Mouse (Mus musculus): ENCODE results near the gene Sae1. TPM values are rescaled to one million over a fixed set of nuclear protein-coding genes. Genes with fewer than 3 reads are reported as not detected.

The Sae1 gene
- polyA plus RNA-seq, 1 experiment from 2014 or later: 240 TPM

- H3K27me3 ChIP-seq (ENCODE audit: control insufficient read depth, insufficient read depth, low read length): no peaks in the 10 kb centered on the region
- H3K4me3 ChIP-seq (replicated peaks; ENCODE audit: low read depth, low read length): no peak overlapping the region
- no peaks in the 10 kb centered on the region for H3K9me3 ChIP-seq (ENCODE audit: control insufficient read depth, low read length)
- no peak overlapping the region for H3K9ac ChIP-seq (replicated peaks; ENCODE audit: low read length)
- H3K36me3 ChIP-seq (ENCODE audit: control insufficient read depth, insufficient read depth, low read length): peaks cover 73% of the 10 kb centered on the region
- H3K4me2 ChIP-seq (ENCODE audit: low read length): no peak overlapping the region
- H3K4me1 ChIP-seq (ENCODE audit: control insufficient read depth, insufficient read depth, low read length): 0 out of 2 replicates have a peak, but pooled peaks cover 4% of the 10 kb centered on the region
- 92% methylated on average over 5 of the region's 5 CpGs for WGBS
- no peak for ATAC-seq (ENCODE audit: low FRiP score, low TSS enrichment)
- DNase-seq: no peak
- no peak overlapping the region for H3K27ac ChIP-seq (replicated peaks; ENCODE audit: low read depth, low read length)
Observed at GRCm38 (mm10) chr7:16418713-16419112, 31.1 kb upstream of the Sae1 start.

- Histone ChIP-seq H3K9me3 (ENCODE audit: control insufficient read depth, low read length) (no peaks in the 10 kb centered on the region), H3K4me2 (ENCODE audit: low read length) (no peak overlapping the region), H3K4me1 (ENCODE audit: control insufficient read depth, insufficient read depth, low read length) (peaks cover 13% of the 10 kb centered on the region; the same call in 1 of the 2 replicates), H3K36me3 (ENCODE audit: control insufficient read depth, insufficient read depth, low read length) (peaks cover 60% of the 10 kb centered on the region), H3K4me3 (replicated peaks; ENCODE audit: low read depth, low read length) (no peak overlapping the region), H3K27me3 (ENCODE audit: control insufficient read depth, insufficient read depth, low read length) (no peaks in the 10 kb centered on the region), H3K27ac (replicated peaks; ENCODE audit: low read depth, low read length) (no peak overlapping the region), H3K9ac (replicated peaks; ENCODE audit: low read length) (no peak overlapping the region)
- 96% methylated on average over 10 of the region's 10 CpGs for WGBS
- no peak for DNase-seq
- ATAC-seq (ENCODE audit: low FRiP score, low TSS enrichment): no peak
Observed at GRCm38 (mm10) chr7:16417141-16417771, 29.6 kb upstream of the Sae1 start.

- H3K4me1 ChIP-seq (ENCODE audit: control insufficient read depth, insufficient read depth, low read length): peaks cover 16% of the 10 kb centered on the region; the same call in 1 of the 2 replicates
- no peak overlapping the region for H3K9ac ChIP-seq (replicated peaks; ENCODE audit: low read length)
- H3K4me2 ChIP-seq (ENCODE audit: low read length): no peak overlapping the region
- peaks cover 50% of the 10 kb centered on the region for H3K36me3 ChIP-seq (ENCODE audit: control insufficient read depth, insufficient read depth, low read length)
- H3K4me3 ChIP-seq (replicated peaks; ENCODE audit: low read depth, low read length): no peak overlapping the region
- no peak overlapping the region for H3K27ac ChIP-seq (replicated peaks; ENCODE audit: low read depth, low read length)
- DNase-seq (no peak), ATAC-seq (ENCODE audit: low FRiP score, low TSS enrichment) (no peak)
- H3K27me3 ChIP-seq (ENCODE audit: control insufficient read depth, insufficient read depth, low read length): no peaks in the 10 kb centered on the region
- WGBS: 92% methylated on average over 3 of the region's 3 CpGs
- H3K9me3 ChIP-seq (ENCODE audit: control insufficient read depth, low read length): no peaks in the 10 kb centered on the region
Observed at GRCm38 (mm10) chr7:16415426-16415825, 27.8 kb upstream of the Sae1 start.

- Histone ChIP-seq H3K36me3 (ENCODE audit: control insufficient read depth, insufficient read depth, low read length) (peaks cover 26% of the 10 kb centered on the region), H3K4me3 (replicated peaks; ENCODE audit: low read depth, low read length) (no peak overlapping the region), H3K9me3 (ENCODE audit: control insufficient read depth, low read length) (no peaks in the 10 kb centered on the region), H3K9ac (replicated peaks; ENCODE audit: low read length) (no peak overlapping the region), H3K27ac (replicated peaks; ENCODE audit: low read depth, low read length) (peak overlapping the region; percentile 32; the same call in 1 of the 2 replicates), H3K4me2 (ENCODE audit: low read length) (no peak overlapping the region), H3K27me3 (ENCODE audit: control insufficient read depth, insufficient read depth, low read length) (no peaks in the 10 kb centered on the region), H3K4me1 (ENCODE audit: control insufficient read depth, insufficient read depth, low read length) (peaks cover 16% of the 10 kb centered on the region; the same call in 1 of the 2 replicates)
- peak; percentile 35 for DNase-seq
- ATAC-seq (ENCODE audit: low FRiP score, low TSS enrichment): no peak
- WGBS: 15% methylated on average over 2 of the region's 2 CpGs
Observed at GRCm38 (mm10) chr7:16412930-16413329, 25.3 kb upstream of the Sae1 start.

GRCm38 (mm10) chr7:16412220-16412896 is 24.8 kb upstream of the Sae1 start:
- Histone ChIP-seq H3K27ac (replicated peaks; ENCODE audit: low read depth, low read length) (0 out of 2 replicates have a peak overlapping the region, but pooled peaks have one; percentile 32), H3K9me3 (ENCODE audit: control insufficient read depth, low read length) (no peaks in the 10 kb centered on the region), H3K4me2 (ENCODE audit: low read length) (no peak overlapping the region), H3K4me1 (ENCODE audit: control insufficient read depth, insufficient read depth, low read length) (peaks cover 16% of the 10 kb centered on the region; the same call in 1 of the 2 replicates), H3K4me3 (replicated peaks; ENCODE audit: low read depth, low read length) (no peak overlapping the region), H3K9ac (replicated peaks; ENCODE audit: low read length) (no peak overlapping the region), H3K27me3 (ENCODE audit: control insufficient read depth, insufficient read depth, low read length) (no peaks in the 10 kb centered on the region), H3K36me3 (ENCODE audit: control insufficient read depth, insufficient read depth, low read length) (peaks cover 20% of the 10 kb centered on the region)
- 80% methylated on average over 8 of the region's 8 CpGs for WGBS
- no peak for ATAC-seq (ENCODE audit: low FRiP score, low TSS enrichment)
- no peak for DNase-seq

- ATAC-seq (ENCODE audit: low FRiP score, low TSS enrichment) (no peak), DNase-seq (no peak)
- no peaks in the 10 kb centered on the region for H3K9me3 ChIP-seq (ENCODE audit: control insufficient read depth, low read length)
- H3K9ac ChIP-seq (replicated peaks; ENCODE audit: low read length): no peak overlapping the region
- H3K36me3 ChIP-seq (ENCODE audit: control insufficient read depth, insufficient read depth, low read length): peaks cover 9% of the 10 kb centered on the region; the same call in 1 of the 2 replicates
- no peak overlapping the region for H3K4me3 ChIP-seq (replicated peaks; ENCODE audit: low read depth, low read length)
- 94% methylated on average over 5 of the region's 5 CpGs for WGBS
- H3K4me1 ChIP-seq (ENCODE audit: control insufficient read depth, insufficient read depth, low read length): peaks cover 19% of the 10 kb centered on the region; the same call in 1 of the 2 replicates
- no peak overlapping the region for H3K27ac ChIP-seq (replicated peaks; ENCODE audit: low read depth, low read length)
- H3K4me2 ChIP-seq (ENCODE audit: low read length): no peak overlapping the region
- no peaks in the 10 kb centered on the region for H3K27me3 ChIP-seq (ENCODE audit: control insufficient read depth, insufficient read depth, low read length)
Observed at GRCm38 (mm10) chr7:16411100-16411499, 23.5 kb upstream of the Sae1 start.

GRCm38 (mm10) chr7:16406978-16407377 is 19.4 kb upstream of the Sae1 start:
- Histone ChIP-seq H3K9ac (replicated peaks; ENCODE audit: low read length) (no peak overlapping the region), H3K4me1 (ENCODE audit: control insufficient read depth, insufficient read depth, low read length) (peaks cover 32% of the 10 kb centered on the region), H3K4me3 (replicated peaks; ENCODE audit: low read depth, low read length) (no peak overlapping the region), H3K27ac (replicated peaks; ENCODE audit: low read depth, low read length) (no peak overlapping the region), H3K36me3 (ENCODE audit: control insufficient read depth, insufficient read depth, low read length) (0 out of 2 replicates have a peak, but pooled peaks cover 6% of the 10 kb centered on the region), H3K4me2 (ENCODE audit: low read length) (no peak overlapping the region), H3K27me3 (ENCODE audit: control insufficient read depth, insufficient read depth, low read length) (no peaks in the 10 kb centered on the region), H3K9me3 (ENCODE audit: control insufficient read depth, low read length) (no peaks in the 10 kb centered on the region)
- no peak for DNase-seq
- no peak for ATAC-seq (ENCODE audit: low FRiP score, low TSS enrichment)
- 91% methylated on average over 3 of the region's 3 CpGs for WGBS

- H3K4me3 ChIP-seq (replicated peaks; ENCODE audit: low read depth, low read length): no peak overlapping the region
- no peaks in the 10 kb centered on the region for H3K27me3 ChIP-seq (ENCODE audit: control insufficient read depth, insufficient read depth, low read length)
- peak overlapping the region; percentile 26 for H3K4me2 ChIP-seq (ENCODE audit: low read length)
- DNase-seq: no peak
- peak overlapping the region; percentile 46 for H3K27ac ChIP-seq (replicated peaks; ENCODE audit: low read depth, low read length)
- 75% methylated on average over 11 of the region's 11 CpGs for WGBS
- H3K4me1 ChIP-seq (ENCODE audit: control insufficient read depth, insufficient read depth, low read length): peaks cover 31% of the 10 kb centered on the region
- no peak for ATAC-seq (ENCODE audit: low FRiP score, low TSS enrichment)
- H3K9me3 ChIP-seq (ENCODE audit: control insufficient read depth, low read length): no peaks in the 10 kb centered on the region
- H3K36me3 ChIP-seq (ENCODE audit: control insufficient read depth, insufficient read depth, low read length): 0 out of 2 replicates have a peak, but pooled peaks cover 3% of the 10 kb centered on the region
- peak overlapping the region; percentile 28; the same call in 1 of the 2 replicates for H3K9ac ChIP-seq (replicated peaks; ENCODE audit: low read length)
Observed at GRCm38 (mm10) chr7:16405516-16406351, 18.1 kb upstream of the Sae1 start.
